Mouse (Mus musculus) megakaryocyte, embryonic 14.5 days (primary cell): ENCODE measurements at regions not wholly inside any gene's neighbourhood (a gene's known extent, or its start where the extent isn't known, plus 50 kb on each side); places are given as distances from the start of the nearest gene placed in this dataset.

Experiments
- FLI1 ChIP-seq: IDR thresholded peaks from 2 replicates; pipeline ENCODE4 v1.6.1; 2012; ENCODE audit warnings: low read length, inconsistent platforms, mixed read lengths
- GATA1 ChIP-seq: IDR thresholded peaks from 3 replicates; pipeline ENCODE4 v1.6.1; 2012; ENCODE audit warnings: mixed read lengths, low read length, inconsistent platforms, borderline replicate concordance

DNA sequence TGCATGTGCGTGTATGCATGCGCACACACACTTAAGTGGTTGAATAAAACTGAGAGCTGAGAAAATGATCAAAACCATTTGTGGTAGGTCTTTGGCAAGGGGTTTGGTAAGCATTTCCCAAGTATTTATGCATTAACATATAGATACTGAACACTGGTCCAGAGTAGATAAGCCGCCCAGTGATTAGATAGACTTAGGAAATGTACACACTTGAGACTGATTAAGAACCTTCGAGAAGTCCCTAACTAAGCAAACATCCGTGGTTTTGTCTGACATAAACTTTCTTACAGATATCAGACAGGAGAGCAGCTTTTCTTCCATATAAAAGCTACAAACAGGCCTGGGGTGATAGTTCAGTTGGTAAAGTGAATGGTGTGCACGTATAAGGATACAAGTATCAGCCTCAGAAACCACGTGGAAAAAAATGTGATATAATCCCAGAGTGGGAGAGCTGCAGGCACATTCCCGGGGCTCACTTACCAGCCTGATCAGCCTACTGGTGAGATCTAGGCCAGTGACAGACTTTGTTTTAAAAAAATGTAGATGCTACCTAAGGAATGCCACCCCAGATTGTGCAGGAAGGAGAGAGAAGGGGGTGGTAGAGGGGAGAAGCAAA lies 252.3 kb upstream of the Xrcc4 start:
- TF ChIP-seq GATA1 (no peak), FLI1 (no peak)
